Comparison of ENCODE assay signal across 10 mouse cellular contexts in the genomic region with DNA sequence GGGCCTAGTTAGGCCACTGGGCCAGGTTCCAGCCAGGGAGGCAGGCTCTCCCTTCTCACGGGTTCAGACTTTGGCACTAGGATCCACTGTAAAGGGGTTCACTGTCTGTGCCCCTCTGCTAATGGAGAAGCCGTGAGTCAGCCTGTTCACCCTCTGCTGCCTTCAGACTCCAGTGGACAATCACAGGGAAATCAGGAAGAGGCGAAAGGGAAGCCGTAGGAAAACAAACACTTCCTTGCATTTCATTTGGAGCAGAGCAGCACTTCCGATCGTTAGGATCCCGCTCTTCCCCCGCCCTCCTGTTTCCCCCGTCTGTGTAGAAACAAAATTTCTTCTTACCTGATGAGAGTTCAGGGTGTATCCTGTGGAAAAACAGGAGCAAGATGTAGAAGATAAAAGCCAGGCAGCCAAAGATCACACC. TPM values are rescaled to one million over a fixed set of nuclear protein-coding genes. Genes with fewer than 3 reads are reported as not detected.
DNase-seq lines count a peak whose midpoint lies in the region; ATAC-seq and TF ChIP-seq lines count a peak whose summit lies in the region.
"Had no signal": no experiment of that assay in that cellular context is flagged by ENCODE, and none has a peak within 500 bp of the region (broad histone marks: within the 10 kb centered on the region; RNA-seq: fewer than 3 reads in every experiment).

No protein-coding gene starts in this region.

- H3K27ac ChIP-seq in hindbrain, embryonic 15.5 days (replicated peaks), result peak overlapping the region; percentile 38
- no peak overlapping the region for H3K27ac ChIP-seq in hindbrain, embryonic 12.5 days
- peak overlapping the region; percentile 74 for H3K27ac ChIP-seq in heart, adult 2 months
- H3K27ac ChIP-seq in kidney, adult 2 months (ENCODE audit: insufficient read depth, low read depth, low read length), result 0 out of 2 replicates have a peak overlapping the region, but pooled peaks have one; percentile 32
- H3K27ac ChIP-seq: limb, embryonic 12.5 days had no signal

- DNase-seq in heart, adult 2 months, result peak; percentile 47 to 63
- peak; percentile 59 for DNase-seq in kidney, adult 2 months
- DNase-seq in lung, postnatal 10 days, result peak; percentile 56
- DNase-seq in spleen, postnatal 4 days (ENCODE audit: low spot score in 2 of 2), result no peak
- DNase-seq in adrenal gland, adult 2 months, result no peak
- DNase-seq in left cerebral cortex, postnatal 25 days (ENCODE audit: low spot score in 2 of 2), result no peak
- DNase-seq: thymus, postnatal 25 days had no signal

- H3K4me1 ChIP-seq in hindbrain, embryonic 15.5 days (replicated peaks), result 0 out of 2 replicates have a peak, but pooled peaks cover 5% of the 10 kb centered on the region
- no peaks in the 10 kb centered on the region for H3K4me1 ChIP-seq in hindbrain, embryonic 12.5 days
- H3K4me1 ChIP-seq in heart, adult 2 months (ENCODE audit: control insufficient read depth, insufficient read depth, low read length), result peaks cover 19% of the 10 kb centered on the region
- no peaks in the 10 kb centered on the region for H3K4me1 ChIP-seq in kidney, adult 2 months (ENCODE audit: control insufficient read depth, insufficient read depth, low read length)

- TF ChIP-seq EP300 in heart, adult 2 months (IDR thresholded peaks at IDR 0.05; ENCODE audit: insufficient read depth, low read depth, low read length), result peak; percentile 91

- no peak overlapping the region for H3K9ac ChIP-seq in hindbrain, embryonic 15.5 days
- no peak overlapping the region for H3K9ac ChIP-seq in hindbrain, embryonic 12.5 days
- peak overlapping the region; percentile 25; the same call in 1 of the 2 replicates for H3K9ac ChIP-seq in heart, adult 2 months (ENCODE audit: low read depth, low read length)
- H3K9ac ChIP-seq: limb, embryonic 12.5 days had no signal

- no peak overlapping the region for H3K4me3 ChIP-seq in hindbrain, embryonic 15.5 days
- H3K4me3 ChIP-seq in hindbrain, embryonic 12.5 days, result no peak overlapping the region
- no peak overlapping the region for H3K4me3 ChIP-seq in heart, adult 2 months
- H3K4me3 ChIP-seq in kidney, adult 2 months (ENCODE audit: insufficient read depth, low read depth, low read length), result no peak overlapping the region
- H3K4me3 ChIP-seq: limb, embryonic 12.5 days had no signal

- ATAC-seq in hindbrain, embryonic 15.5 days (ENCODE audit: low FRiP score, low read depth), result no peak
- ATAC-seq in hindbrain, embryonic 12.5 days (ENCODE audit: low FRiP score), result no peak

- no peaks in the 10 kb centered on the region for H3K9me3 ChIP-seq in hindbrain, embryonic 15.5 days
- H3K9me3 ChIP-seq in hindbrain, embryonic 12.5 days (replicated peaks), result no peaks in the 10 kb centered on the region
- H3K9me3 ChIP-seq: limb, embryonic 12.5 days had no signal

- 65% methylated on average over 9 of the region's 9 CpGs for WGBS in hindbrain, embryonic 15.5 days
- 74% methylated on average over 9 of the region's 9 CpGs for whole genome bisulfite sequencing in hindbrain, embryonic 12.5 days
- WGBS in heart, adult 2 months, result 43% methylated on average over 9 of the region's 9 CpGs
- 28% methylated on average over 9 of the region's 9 CpGs for WGBS in kidney, adult 2 months

- no peaks in the 10 kb centered on the region for H3K27me3 ChIP-seq in hindbrain, embryonic 15.5 days
- no peaks in the 10 kb centered on the region for H3K27me3 ChIP-seq in hindbrain, embryonic 12.5 days
- H3K27me3 ChIP-seq in heart, adult 2 months (ENCODE audit: control insufficient read depth, insufficient read depth, low read length), result no peaks in the 10 kb centered on the region
- H3K27me3 ChIP-seq in kidney, adult 2 months (replicated peaks; ENCODE audit: control insufficient read depth, insufficient read depth, low read length), result no peaks in the 10 kb centered on the region
- H3K27me3 ChIP-seq: limb, embryonic 12.5 days had no signal

- H3K36me3 ChIP-seq in hindbrain, embryonic 15.5 days, result no peaks in the 10 kb centered on the region
- 0 out of 2 replicates have a peak, but pooled peaks cover 4% of the 10 kb centered on the region for H3K36me3 ChIP-seq in hindbrain, embryonic 12.5 days
- no peaks in the 10 kb centered on the region for H3K36me3 ChIP-seq in heart, adult 2 months (ENCODE audit: control insufficient read depth, insufficient read depth, low read length)
- no peaks in the 10 kb centered on the region for H3K36me3 ChIP-seq in kidney, adult 2 months (ENCODE audit: control insufficient read depth, insufficient read depth, low read length)

- TF ChIP-seq CTCF in heart, adult 2 months (IDR thresholded peaks at IDR 0.05), result peak; percentile 14; the same call in 1 of the 2 replicates
- no peak for TF ChIP-seq CTCF in kidney, adult 2 months (conservative IDR thresholded peaks at IDR 0.05; ENCODE audit: insufficient read depth, insufficient read length, low read depth, low read length)

- no peak overlapping the region for H3K4me2 ChIP-seq in hindbrain, embryonic 15.5 days
- no peak overlapping the region for H3K4me2 ChIP-seq in hindbrain, embryonic 12.5 days (replicated peaks)
- H3K4me2 ChIP-seq: limb, embryonic 12.5 days had no signal

- peak; percentile 46; the same call in 1 of the 2 replicates for TF ChIP-seq POLR2A in heart, adult 2 months (IDR thresholded peaks at IDR 0.05; ENCODE audit: insufficient read depth, low read depth, low read length)
- no peak for TF ChIP-seq POLR2A in kidney, adult 2 months (IDR thresholded peaks at IDR 0.05; ENCODE audit: low read depth, low read length)

- H3K79me2 ChIP-seq in heart, adult 2 months (replicated peaks; ENCODE audit: control insufficient read depth, insufficient read depth, low read length), result no peaks in the 10 kb centered on the region; the same call in 1 of the 2 replicates

- intact Hi-C loops in heart, adult 2 months (cut with DNase I), result loop anchor here (1.0 kb wide), 2 partner anchors 32 to 298 kb away; no protein-coding TSS in a partner anchor
- intact Hi-C loops in left cerebral cortex, postnatal 25 days (cut with DNase I), result loop anchor here (5.0 kb wide), 1 partner anchor 33 kb away; the partner anchor contains the start of gene Elk4

RNA-seq across cellular contexts. Expression of gene Mfsd4a, which starts 27.7 kb away (rescaled TPM):
- polyA plus RNA-seq in hindbrain, embryonic 15.5 days (2015; fragmentation: Nextera tagmentation; extraction: Ambion mirVana), result 6.9 and 7.3 TPM in 2 replicates
- polyA plus RNA-seq in hindbrain, embryonic 12.5 days (2016; fragmentation: Nextera tagmentation; extraction: Ambion mirVana), result 15.4 and 16.2 TPM in 2 replicates
- 1 to 10 TPM; 1.4 to 1.6 TPM for total RNA-seq in heart, adult 2 months (2021)
- 3.0 and 3.6 TPM in 2 replicates for polyA plus RNA-seq in heart, adult 2 months (2012; rRNA removed)
- 64.1 and 84.5 TPM in 2 replicates for polyA plus RNA-seq in kidney, adult 2 months (2012; rRNA removed)
- total RNA-seq in adrenal gland, adult 2 months (2021), result 10 to 100 TPM; 18.7 to 32.0 TPM
- polyA plus RNA-seq in adrenal gland, adult 2 months (2012; rRNA removed), result 98.7 and 106 TPM in 2 replicates
- 10 to 100 TPM; 73.5 to 87.6 TPM for total RNA-seq in left cerebral cortex, postnatal 25 days (2021)

RNA-seq across cellular contexts. Expression of gene Elk4, which starts 32.8 kb away (rescaled TPM):
- 11.4 and 11.5 TPM in 2 replicates for polyA plus RNA-seq in hindbrain, embryonic 15.5 days (2015; fragmentation: Nextera tagmentation; extraction: Ambion mirVana)
- polyA plus RNA-seq in hindbrain, embryonic 12.5 days (2016; fragmentation: Nextera tagmentation; extraction: Ambion mirVana), result 18.5 and 21.7 TPM in 2 replicates
- 10 to 100 TPM; 76.5 to 77.4 TPM for total RNA-seq in heart, adult 2 months (2021)
- 20.8 and 32.7 TPM in 2 replicates for polyA plus RNA-seq in heart, adult 2 months (2012; rRNA removed)
- polyA plus RNA-seq in kidney, adult 2 months (2012; rRNA removed), result 18.4 and 27.8 TPM in 2 replicates
- 10 to 100 TPM; 78.1 to 82.8 TPM for total RNA-seq in adrenal gland, adult 2 months (2021)
- 17.0 and 18.0 TPM in 2 replicates for polyA plus RNA-seq in adrenal gland, adult 2 months (2012; rRNA removed)
- total RNA-seq in left cerebral cortex, postnatal 25 days (2021), result 10 to 100 TPM; 52.6 TPM

Comparison
In these comparisons a context has a peak if more than half of its experiments do, and no peak if none do; other contexts are left out.
1. DNase-seq: peak in heart, adult 2 months (2 of 2), kidney, adult 2 months (single experiment) and lung, postnatal 10 days (single experiment); none in spleen, postnatal 4 days (0 of 2), adrenal gland, adult 2 months (single experiment) and left cerebral cortex, postnatal 25 days (0 of 2).